Mouse (Mus musculus) embryonic facial prominence, embryonic 15.5 days (tissue): ENCODE data around the gene Ost4. TPM values are rescaled to one million over a fixed set of nuclear protein-coding genes. Genes with fewer than 3 reads are reported as not detected.
"Not testable (repeated sequence)": the region's sequence is repeated elsewhere in the genome, so short reads cannot be mapped to it uniquely, and the experiment has no call there.

Experiments
- ATAC-seq: fragments of 200-750 bp; cut with Nextera tagmentation; 2 replicates; pipeline ENCODE4 v1.8.0; 2017; ENCODE audit warnings: low read depth, moderate TSS enrichment; ENCODE audit not compliant: insufficient number of reproducible peaks, low FRiP score, low TSS enrichment
- H3K27ac ChIP-seq: fragments of 300-500 bp; sonication (generic); replicated peaks from 2 replicates; pipeline ENCODE4 v1.5.1; 2015; ENCODE audit warnings: mild to moderate bottlenecking, inconsistent platforms
- H3K27me3 ChIP-seq: fragments of 300-500 bp; sonication (generic); 2 replicates; pipeline ENCODE4 v1.6.1; 2015; ENCODE audit warnings: inconsistent platforms
- H3K36me3 ChIP-seq: fragments of 300-500 bp; sonication (generic); 2 replicates; pipeline ENCODE4 v1.6.1; 2015; ENCODE audit warnings: mild to moderate bottlenecking, inconsistent platforms
- H3K4me1 ChIP-seq: fragments of 300-500 bp; sonication (generic); 2 replicates; pipeline ENCODE4 v1.6.1; 2015; ENCODE audit warnings: inconsistent platforms
- H3K4me2 ChIP-seq: fragments of 300-500 bp; sonication (generic); replicated peaks from 2 replicates; pipeline ENCODE4 v1.6.1; 2015; ENCODE audit warnings: mild to moderate bottlenecking, inconsistent platforms
- H3K4me3 ChIP-seq: fragments of 300-500 bp; sonication (generic); replicated peaks from 2 replicates; pipeline ENCODE4 v1.5.1; 2015; ENCODE audit warnings: mild to moderate bottlenecking, inconsistent platforms
- H3K9ac ChIP-seq: fragments of 300-500 bp; sonication (generic); 2 replicates; pipeline ENCODE4 v1.6.1; 2015; ENCODE audit warnings: inconsistent platforms
- H3K9me3 ChIP-seq: fragments of 300-500 bp; sonication (generic); replicated peaks from 2 replicates; pipeline ENCODE4 v1.6.1; 2016; ENCODE audit warnings: inconsistent platforms
- WGBS: fragments of 180-500 bp; shearing (Covaris S2); methylation state at CpG from one replicate; pipeline ENCODE4 v1.1.7; 2015; 5-methylcytosine and 5-hydroxymethylcytosine counted together
- polyA plus RNA-seq: library from polyadenylated mRNA; unstranded; fragments of >200 nt; fragmentation: Nextera tagmentation; extraction: Ambion mirVana; gene quantifications from 2 replicates; pipeline ENCODE4 v1.2.1, GENCODE M21; 2015

The Ost4 gene
- polyA plus RNA-seq, 1 experiment from 2014 or later = 482 TPM

GRCm38 (mm10) chr5:30889088-30889754 is 18.4 kb downstream of the Ost4 start:
- H3K27ac ChIP-seq = peak overlapping the region; percentile 98
- no peaks in the 10 kb centered on the region for H3K9me3 ChIP-seq
- H3K4me2 ChIP-seq = peak overlapping the region; percentile 69
- H3K36me3 ChIP-seq = peaks cover 36% of the 10 kb centered on the region
- peak overlapping the region; percentile 92 for H3K9ac ChIP-seq
- under 1% methylated on average over 42 of the region's 42 CpGs for WGBS
- peaks cover 21% of the 10 kb centered on the region for H3K4me1 ChIP-seq
- H3K4me3 ChIP-seq = peak overlapping the region; percentile 83
- H3K27me3 ChIP-seq = no peaks in the 10 kb centered on the region
- ATAC-seq = peak; percentile 30

- WGBS = under 1% methylated on average over 42 of the region's 42 CpGs
- no peaks in the 10 kb centered on the region for H3K27me3 ChIP-seq
- peak within 1 kb of the TSS; percentile 69 for H3K4me2 ChIP-seq
- no peaks in the 10 kb centered on the region for H3K9me3 ChIP-seq
- peaks cover 29% of the 10 kb centered on the region for H3K36me3 ChIP-seq
- H3K4me3 ChIP-seq = peak within 1 kb of the TSS; percentile 83
- peak within 1 kb of the TSS; percentile 98 for H3K27ac ChIP-seq
- H3K9ac ChIP-seq = peak within 1 kb of the TSS; percentile 92
- peaks cover 21% of the 10 kb centered on the region for H3K4me1 ChIP-seq
- ATAC-seq = peak; percentile 92
These were observed 19.1 kb downstream of the Ost4 start, which contains the start of gene Agbl5 for GRCm38 (mm10) chr5:30888337-30889087. TSS of gene Agbl5 (plus strand) at chr5:30888694.

GRCm38 (mm10) chr5:30887858-30888336 is 19.7 kb downstream of the Ost4 start:
- Histone ChIP-seq H3K27me3 (no peaks in the 10 kb centered on the region), H3K4me3 (peak overlapping the region; percentile 83), H3K4me1 (peaks cover 21% of the 10 kb centered on the region), H3K27ac (peak overlapping the region; percentile 98), H3K9ac (peak overlapping the region; percentile 43), H3K36me3 (peaks cover 23% of the 10 kb centered on the region), H3K4me2 (peak overlapping the region; percentile 69), H3K9me3 (no peaks in the 10 kb centered on the region)
- peak; percentile 87 for ATAC-seq
- WGBS = under 1% methylated on average over 28 of the region's 28 CpGs

- peak; percentile 24 for ATAC-seq
- Histone ChIP-seq H3K4me1 (peaks cover 21% of the 10 kb centered on the region), H3K27ac (peak overlapping the region; percentile 98), H3K9ac (peak overlapping the region; percentile 43), H3K4me2 (peak overlapping the region; percentile 69), H3K27me3 (no peaks in the 10 kb centered on the region), H3K9me3 (no peaks in the 10 kb centered on the region), H3K4me3 (peak overlapping the region; percentile 83), H3K36me3 (peaks cover 17% of the 10 kb centered on the region)
- under 1% methylated on average over 19 of the region's 19 CpGs for WGBS
These were observed 20.2 kb downstream of the Ost4 start for GRCm38 (mm10) chr5:30887331-30887761.

- peak overlapping the region; percentile 98 for H3K27ac ChIP-seq
- peak overlapping the region; percentile 83 for H3K4me3 ChIP-seq
- H3K4me2 ChIP-seq = peak overlapping the region; percentile 69
- H3K36me3 ChIP-seq = peaks cover 11% of the 10 kb centered on the region
- no peaks in the 10 kb centered on the region for H3K9me3 ChIP-seq
- ATAC-seq = no peak
- no peaks in the 10 kb centered on the region for H3K27me3 ChIP-seq
- H3K9ac ChIP-seq = peak overlapping the region; percentile 43
- WGBS = 32% methylated on average over 5 of the region's 5 CpGs
- peaks cover 21% of the 10 kb centered on the region for H3K4me1 ChIP-seq
These were observed 20.9 kb downstream of the Ost4 start for GRCm38 (mm10) chr5:30886731-30887130.

- Histone ChIP-seq H3K9ac (no peak overlapping the region), H3K4me2 (peak overlapping the region; percentile 69; the same call in 1 of the 2 replicates), H3K9me3 (no peaks in the 10 kb centered on the region), H3K4me3 (peak overlapping the region; percentile 83; the same call in 1 of the 2 replicates), H3K27me3 (no peaks in the 10 kb centered on the region), H3K27ac (peak overlapping the region; percentile 98; the same call in 1 of the 2 replicates), H3K4me1 (peaks cover 21% of the 10 kb centered on the region), H3K36me3 (peaks cover 6% of the 10 kb centered on the region; the same call in 1 of the 2 replicates)
- 46% methylated on average over 4 of the region's 4 CpGs for WGBS
- ATAC-seq = no peak
These were observed 21.4 kb downstream of the Ost4 start for GRCm38 (mm10) chr5:30886209-30886608.

GRCm38 (mm10) chr5:30881839-30882238 is 25.7 kb downstream of the Ost4 start:
- not testable (repeated sequence) for H3K4me3 ChIP-seq, H3K9ac ChIP-seq, H3K27ac ChIP-seq, ATAC-seq, H3K9me3 ChIP-seq, H3K4me2 ChIP-seq, H3K27me3 ChIP-seq
- Histone ChIP-seq H3K36me3 (peaks cover 13% of the 10 kb centered on the region), H3K4me1 (peaks cover 15% of the 10 kb centered on the region)
- WGBS = 76% methylated on average over 4 of the region's 4 CpGs

- ATAC-seq = no peak
- Histone ChIP-seq H3K27ac (0 out of 2 replicates have a peak overlapping the region, but pooled peaks have one; percentile 44), H3K9ac (no peak overlapping the region), H3K27me3 (no peaks in the 10 kb centered on the region), H3K9me3 (no peaks in the 10 kb centered on the region), H3K4me1 (peaks cover 11% of the 10 kb centered on the region), H3K4me3 (no peak overlapping the region), H3K4me2 (no peak overlapping the region), H3K36me3 (peaks cover 37% of the 10 kb centered on the region)
- 62% methylated on average over 5 of the region's 5 CpGs for WGBS
These were observed 28.1 kb downstream of the Ost4 start for GRCm38 (mm10) chr5:30879347-30879943.

- H3K9ac ChIP-seq = no peak overlapping the region
- no peak overlapping the region for H3K4me2 ChIP-seq
- peaks cover 11% of the 10 kb centered on the region for H3K4me1 ChIP-seq
- no peaks in the 10 kb centered on the region for H3K9me3 ChIP-seq
- H3K36me3 ChIP-seq = peaks cover 45% of the 10 kb centered on the region
- ATAC-seq = no peak
- no peak overlapping the region for H3K4me3 ChIP-seq
- peak overlapping the region; percentile 44; the same call in 1 of the 2 replicates for H3K27ac ChIP-seq
- WGBS = 12% methylated on average over 6 of the region's 6 CpGs
- H3K27me3 ChIP-seq = no peaks in the 10 kb centered on the region
These were observed 29.0 kb downstream of the Ost4 start for GRCm38 (mm10) chr5:30878616-30879015.

GRCm38 (mm10) chr5:30874365-30874764 is 33.2 kb downstream of the Ost4 start:
- Histone ChIP-seq H3K4me1 (peaks cover 28% of the 10 kb centered on the region), H3K9me3 (no peaks in the 10 kb centered on the region), H3K27me3 (no peaks in the 10 kb centered on the region), H3K9ac (no peak overlapping the region), H3K36me3 (peaks cover 72% of the 10 kb centered on the region), H3K27ac (no peak overlapping the region), H3K4me3 (no peak overlapping the region), H3K4me2 (no peak overlapping the region)
- no peak for ATAC-seq
- WGBS = 87% methylated on average over 7 of the region's 7 CpGs

- Histone ChIP-seq H3K9ac (no peak overlapping the region), H3K36me3 (peaks cover 66% of the 10 kb centered on the region), H3K4me1 (peaks cover 22% of the 10 kb centered on the region), H3K9me3 (no peaks in the 10 kb centered on the region), H3K4me2 (no peak overlapping the region), H3K4me3 (no peak overlapping the region), H3K27me3 (no peaks in the 10 kb centered on the region), H3K27ac (no peak overlapping the region)
- 94% methylated on average over 9 of the region's 9 CpGs for WGBS
- ATAC-seq = no peak
These were observed 35.0 kb downstream of the Ost4 start for GRCm38 (mm10) chr5:30872574-30872973.
